In the genomic region with DNA sequence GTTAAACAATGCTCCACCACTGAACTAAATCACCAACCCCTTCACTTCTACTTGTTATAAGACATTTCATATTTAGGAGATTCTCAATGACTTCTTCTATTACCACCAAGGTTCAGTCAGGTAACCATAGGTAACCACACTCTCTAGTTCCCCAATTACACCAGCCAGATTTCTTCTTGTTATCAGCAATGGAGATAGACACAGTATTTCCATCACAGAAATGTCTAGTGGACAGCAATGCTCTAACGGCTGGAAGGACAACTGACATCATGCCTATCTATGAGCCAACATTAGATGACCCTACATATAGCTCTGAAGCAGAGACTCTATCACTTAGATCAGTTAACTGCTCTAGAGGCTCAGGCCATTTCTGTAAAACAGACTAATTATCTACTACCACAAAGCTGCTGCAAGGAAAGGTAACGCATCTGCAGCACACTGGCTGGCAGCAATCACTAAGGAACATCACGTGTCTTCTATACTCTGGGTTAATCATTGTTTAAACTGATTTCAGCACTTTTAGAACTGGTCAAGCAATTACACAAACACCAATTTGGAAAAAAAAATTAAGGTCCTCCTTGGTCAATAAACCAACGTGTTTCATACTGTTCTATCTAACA, we compare ENCODE assay signal across 1 mouse cellular context.
TF ChIP-seq lines count a peak whose summit lies in the region.

No protein-coding gene starts in this region.

TF ChIP-seq in MEL, 35 proteins besides CTCF, POLR2A, EP300 and RAD21 (continued from another document):
- TF ChIP-seq USF1 (IDR thresholded peaks at IDR 0.05; ENCODE audit: low read depth, low read length) (peak; percentile 71), CHD1 (IDR thresholded peaks at IDR 0.05; ENCODE audit: low read depth, low read length) (no peak), BHLHE40 (IDR thresholded peaks at IDR 0.05; ENCODE audit: borderline replicate concordance, low read depth, low read length) (peak; percentile 54; the same call in 1 of the 2 replicates), GATA1 (IDR thresholded peaks at IDR 0.05; ENCODE audit: low read depth, low read length) (peak; percentile 69), MAX (IDR thresholded peaks at IDR 0.05; ENCODE audit: low read length) (peak; percentile 22; the same call in 1 of the 2 replicates)
